Mouse (Mus musculus): Measurements from ENCODE around the gene Hs3st4. TPM values are rescaled to one million over a fixed set of nuclear protein-coding genes. Genes with fewer than 3 reads are reported as not detected.

Hs3st4 gene
- 19.5 and 20.3 TPM in 2 replicates for polyA plus RNA-seq (2015; fragmentation: Nextera tagmentation; extraction: Ambion mirVana)

DNA sequence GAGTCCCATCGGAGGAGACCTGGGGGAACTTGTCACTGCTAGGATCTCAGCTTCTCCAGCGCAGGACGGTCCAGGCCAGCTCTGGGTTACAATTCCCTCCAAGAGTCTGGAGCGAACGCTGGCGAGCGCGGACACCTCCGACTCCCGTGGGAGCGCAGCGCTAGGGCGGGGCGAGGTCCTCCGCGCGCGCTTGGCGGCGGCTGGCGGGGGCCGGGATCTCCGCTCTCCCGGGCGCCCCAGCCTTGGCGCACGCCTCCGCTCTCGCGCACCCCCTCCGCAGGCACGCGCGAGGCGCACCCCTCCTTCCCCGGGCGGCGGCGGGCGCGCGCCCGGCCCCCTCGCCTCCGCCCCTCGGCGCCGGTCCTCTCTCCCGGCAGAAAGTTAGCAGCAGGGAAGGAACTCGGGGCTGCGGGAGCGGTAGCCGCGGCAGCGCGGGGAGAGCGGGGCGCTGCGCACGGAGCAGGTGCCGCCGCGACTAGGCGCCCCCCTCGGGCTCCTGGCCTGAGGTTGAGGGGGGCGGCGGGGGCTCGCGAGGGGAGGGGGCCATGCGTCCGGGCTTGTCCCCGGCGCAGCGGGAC is at the start of gene Hs3st4:
TSS of gene Hs3st4 (plus strand) at position 409 of the 578 bp plus-strand sequence.
- no peaks in the 10 kb centered on the region for H3K9me3 ChIP-seq (replicated peaks; ENCODE audit: control insufficient read depth, low read length, poor library complexity, severe bottlenecking)
- H3K4me1 ChIP-seq (ENCODE audit: control insufficient read depth, insufficient read depth, low read length) = peaks cover 9% of the 10 kb centered on the region; the same call in 1 of the 2 replicates
- under 1% methylated on average over 53 of the region's 74 CpGs for WGBS
- H3K9ac ChIP-seq (ENCODE audit: low read depth, low read length) = peak within 1 kb of the TSS; percentile 51
- no peaks in the 10 kb centered on the region for H3K36me3 ChIP-seq (ENCODE audit: control insufficient read depth, insufficient read depth, low read length)
- H3K4me2 ChIP-seq (ENCODE audit: low read length) = peak within 1 kb of the TSS; percentile 79
- H3K27me3 ChIP-seq (ENCODE audit: control insufficient read depth, insufficient read depth, low read depth, low read length) = peaks cover 5% of the 10 kb centered on the region
- peak within 1 kb of the TSS; percentile 69 for H3K4me3 ChIP-seq (ENCODE audit: low read depth, low read length)
- peak within 1 kb of the TSS; percentile 54; the same call in 1 of the 2 replicates for H3K27ac ChIP-seq (ENCODE audit: low read length)
- peak; percentile 66 for ATAC-seq

GRCm38 (mm10) chr7:123946836-123947235 is 35.8 kb upstream of the Hs3st4 start:
- 74% methylated on average over 3 of the region's 3 CpGs for WGBS
- no peak overlapping the region for H3K4me3 ChIP-seq (ENCODE audit: low read depth, low read length)
- H3K36me3 ChIP-seq (ENCODE audit: control insufficient read depth, insufficient read depth, low read length) = no peaks in the 10 kb centered on the region
- no peaks in the 10 kb centered on the region for H3K9me3 ChIP-seq (replicated peaks; ENCODE audit: control insufficient read depth, low read length, poor library complexity, severe bottlenecking)
- no peak for ATAC-seq
- H3K4me1 ChIP-seq (ENCODE audit: control insufficient read depth, insufficient read depth, low read length) = no peaks in the 10 kb centered on the region
- no peak overlapping the region for H3K9ac ChIP-seq (ENCODE audit: low read depth, low read length)
- H3K27ac ChIP-seq (ENCODE audit: low read length) = no peak overlapping the region
- no peaks in the 10 kb centered on the region for H3K27me3 ChIP-seq (ENCODE audit: control insufficient read depth, insufficient read depth, low read depth, low read length)
- no peak overlapping the region for H3K4me2 ChIP-seq (ENCODE audit: low read length)

DNA sequence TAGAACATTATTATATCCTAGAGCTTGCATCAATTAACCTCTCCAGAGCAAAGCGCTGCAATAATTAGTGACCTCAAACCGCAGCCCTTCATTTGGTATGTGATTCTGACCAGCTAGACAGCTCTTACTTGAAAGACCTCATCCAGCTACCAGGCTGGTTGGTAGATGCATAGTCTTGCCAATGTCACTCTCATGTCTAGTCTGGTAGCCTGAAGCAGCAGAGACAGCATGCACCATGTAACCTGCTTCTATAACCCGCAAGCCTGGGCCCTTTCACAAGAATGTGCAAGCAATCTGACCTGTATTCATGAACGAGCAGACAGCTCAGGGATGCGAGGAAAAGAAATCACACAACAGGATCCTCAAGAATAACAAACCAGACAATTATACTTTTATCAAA is 19.6 kb upstream of the Hs3st4 start:
- no peak for ATAC-seq
- no peaks in the 10 kb centered on the region for H3K4me1 ChIP-seq (ENCODE audit: control insufficient read depth, insufficient read depth, low read length)
- no peak overlapping the region for H3K9ac ChIP-seq (ENCODE audit: low read depth, low read length)
- no peak overlapping the region for H3K27ac ChIP-seq (ENCODE audit: low read length)
- no peak overlapping the region for H3K4me2 ChIP-seq (ENCODE audit: low read length)
- H3K9me3 ChIP-seq (replicated peaks; ENCODE audit: control insufficient read depth, low read length, poor library complexity, severe bottlenecking) = 0 out of 2 replicates have a peak, but pooled peaks cover 2% of the 10 kb centered on the region
- WGBS = 83% methylated on average over 5 of the region's 5 CpGs
- no peaks in the 10 kb centered on the region for H3K36me3 ChIP-seq (ENCODE audit: control insufficient read depth, insufficient read depth, low read length)
- H3K27me3 ChIP-seq (ENCODE audit: control insufficient read depth, insufficient read depth, low read depth, low read length) = no peaks in the 10 kb centered on the region
- H3K4me3 ChIP-seq (ENCODE audit: low read depth, low read length) = no peak overlapping the region

DNA sequence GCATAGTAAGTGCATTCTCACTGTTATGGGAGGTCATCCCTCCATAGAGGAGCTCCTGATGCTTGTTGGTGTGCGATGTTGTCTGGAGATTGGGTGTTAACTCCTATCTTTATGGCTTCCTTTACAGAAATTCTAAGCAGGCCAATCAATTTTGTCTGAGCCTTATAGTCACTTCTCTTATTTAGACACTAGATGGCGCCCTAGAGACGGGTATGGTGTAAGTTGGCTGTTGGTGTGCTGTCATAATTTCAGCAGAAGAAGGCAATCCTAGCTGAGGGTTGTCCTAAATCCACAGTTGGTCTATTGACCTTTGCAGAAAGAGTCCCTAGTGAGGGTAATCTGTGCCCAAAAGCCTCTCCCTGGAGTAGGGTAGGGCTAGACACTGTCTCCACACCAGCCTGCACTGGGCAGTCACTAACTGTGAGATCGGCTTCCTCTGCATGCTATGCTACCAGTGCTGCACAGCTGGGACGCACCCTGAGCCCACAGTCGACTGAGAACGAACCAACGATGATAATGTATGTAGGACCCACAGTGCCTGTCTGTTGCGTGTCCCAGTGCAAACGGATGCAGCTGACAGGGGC is 18.0 kb upstream of the Hs3st4 start:
- H3K4me3 ChIP-seq (ENCODE audit: low read depth, low read length) = no peak overlapping the region
- no peak for ATAC-seq
- 51% methylated on average over 10 of the region's 10 CpGs for WGBS

GRCm38 (mm10) chr7:123965515-123965914 is 17.2 kb upstream of the Hs3st4 start:
- Histone ChIP-seq H3K9ac (ENCODE audit: low read depth, low read length) (no peak overlapping the region), H3K4me3 (ENCODE audit: low read depth, low read length) (no peak overlapping the region), H3K9me3 (replicated peaks; ENCODE audit: control insufficient read depth, low read length, poor library complexity, severe bottlenecking) (0 out of 2 replicates have a peak, but pooled peaks cover 2% of the 10 kb centered on the region), H3K36me3 (ENCODE audit: control insufficient read depth, insufficient read depth, low read length) (no peaks in the 10 kb centered on the region), H3K4me2 (ENCODE audit: low read length) (no peak overlapping the region), H3K4me1 (ENCODE audit: control insufficient read depth, insufficient read depth, low read length) (no peaks in the 10 kb centered on the region), H3K27ac (ENCODE audit: low read length) (no peak overlapping the region), H3K27me3 (ENCODE audit: control insufficient read depth, insufficient read depth, low read depth, low read length) (no peaks in the 10 kb centered on the region)
- WGBS = 72% methylated on average over 7 of the region's 7 CpGs
- ATAC-seq = no peak

More for the DNA sequence above, 18.0 kb upstream of the Hs3st4 start:
- H3K4me2 ChIP-seq (ENCODE audit: low read length) = no peak overlapping the region
- no peaks in the 10 kb centered on the region for H3K4me1 ChIP-seq (ENCODE audit: control insufficient read depth, insufficient read depth, low read length)
- no peak overlapping the region for H3K27ac ChIP-seq (ENCODE audit: low read length)
- no peaks in the 10 kb centered on the region for H3K27me3 ChIP-seq (ENCODE audit: control insufficient read depth, insufficient read depth, low read depth, low read length)
- no peaks in the 10 kb centered on the region for H3K36me3 ChIP-seq (ENCODE audit: control insufficient read depth, insufficient read depth, low read length)
- H3K9me3 ChIP-seq (replicated peaks; ENCODE audit: control insufficient read depth, low read length, poor library complexity, severe bottlenecking) = 0 out of 2 replicates have a peak, but pooled peaks cover 2% of the 10 kb centered on the region
- no peak overlapping the region for H3K9ac ChIP-seq (ENCODE audit: low read depth, low read length)

DNA sequence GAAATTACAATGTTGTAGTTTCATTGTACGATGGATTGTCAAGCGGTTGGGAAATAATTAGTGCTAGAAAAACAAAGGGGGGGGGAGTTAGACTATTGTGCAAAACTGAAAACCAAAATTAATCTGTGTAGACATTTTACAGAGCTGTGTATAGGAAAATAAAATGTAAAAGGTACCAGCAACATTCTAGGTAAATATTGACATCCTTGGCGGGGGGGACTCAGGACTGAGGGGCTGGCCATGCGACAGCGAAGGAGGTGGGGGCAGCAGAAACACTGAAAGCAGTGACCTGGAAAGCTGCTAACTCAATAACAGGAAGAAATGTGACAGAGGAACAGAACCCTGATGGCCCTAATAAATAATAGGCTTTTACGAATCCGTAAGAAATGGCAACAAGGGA is 7.2 kb upstream of the Hs3st4 start:
- WGBS = 44% methylated on average over 7 of the region's 7 CpGs
- no peak overlapping the region for H3K9ac ChIP-seq (ENCODE audit: low read depth, low read length)

GRCm38 (mm10) chr7:123981435-123981834 is 1.2 kb upstream of the Hs3st4 start:
- peak overlapping the region; percentile 79 for H3K4me2 ChIP-seq (ENCODE audit: low read length)
- no peaks in the 10 kb centered on the region for H3K9me3 ChIP-seq (replicated peaks; ENCODE audit: control insufficient read depth, low read length, poor library complexity, severe bottlenecking)
- peaks cover 9% of the 10 kb centered on the region; the same call in 1 of the 2 replicates for H3K4me1 ChIP-seq (ENCODE audit: control insufficient read depth, insufficient read depth, low read length)
- WGBS = 19% methylated on average over 7 of the region's 7 CpGs
- no peak overlapping the region; the same call in 1 of the 2 replicates for H3K9ac ChIP-seq (ENCODE audit: low read depth, low read length)
- H3K36me3 ChIP-seq (ENCODE audit: control insufficient read depth, insufficient read depth, low read length) = no peaks in the 10 kb centered on the region
- peak overlapping the region; percentile 69 for H3K4me3 ChIP-seq (ENCODE audit: low read depth, low read length)
- peak overlapping the region; percentile 54; the same call in 1 of the 2 replicates for H3K27ac ChIP-seq (ENCODE audit: low read length)
- H3K27me3 ChIP-seq (ENCODE audit: control insufficient read depth, insufficient read depth, low read depth, low read length) = peaks cover 5% of the 10 kb centered on the region
- no peak for ATAC-seq

More for the DNA sequence above, 7.2 kb upstream of the Hs3st4 start:
- Histone ChIP-seq H3K4me2 (ENCODE audit: low read length) (no peak overlapping the region), H3K27me3 (ENCODE audit: control insufficient read depth, insufficient read depth, low read depth, low read length) (no peaks in the 10 kb centered on the region), H3K36me3 (ENCODE audit: control insufficient read depth, insufficient read depth, low read length) (no peaks in the 10 kb centered on the region), H3K4me1 (ENCODE audit: control insufficient read depth, insufficient read depth, low read length) (no peaks in the 10 kb centered on the region; the same call in 1 of the 2 replicates), H3K9me3 (replicated peaks; ENCODE audit: control insufficient read depth, low read length, poor library complexity, severe bottlenecking) (no peaks in the 10 kb centered on the region), H3K27ac (ENCODE audit: low read length) (no peak overlapping the region), H3K4me3 (ENCODE audit: low read depth, low read length) (no peak overlapping the region)
- no peak for ATAC-seq

GRCm38 (mm10) chr7:123982010-123982409 is 659 bp upstream of the Hs3st4 start:
- 0% methylated on average over 5 of the region's 5 CpGs for WGBS
- H3K9ac ChIP-seq (ENCODE audit: low read depth, low read length) = peak overlapping the region; percentile 51; the same call in 1 of the 2 replicates
- peak overlapping the region; percentile 79 for H3K4me2 ChIP-seq (ENCODE audit: low read length)
- no peaks in the 10 kb centered on the region for H3K9me3 ChIP-seq (replicated peaks; ENCODE audit: control insufficient read depth, low read length, poor library complexity, severe bottlenecking)
- H3K4me1 ChIP-seq (ENCODE audit: control insufficient read depth, insufficient read depth, low read length) = peaks cover 9% of the 10 kb centered on the region; the same call in 1 of the 2 replicates
- peaks cover 5% of the 10 kb centered on the region for H3K27me3 ChIP-seq (ENCODE audit: control insufficient read depth, insufficient read depth, low read depth, low read length)
- peak overlapping the region; percentile 69 for H3K4me3 ChIP-seq (ENCODE audit: low read depth, low read length)
- peak; percentile 46 for ATAC-seq
- H3K36me3 ChIP-seq (ENCODE audit: control insufficient read depth, insufficient read depth, low read length) = no peaks in the 10 kb centered on the region
- H3K27ac ChIP-seq (ENCODE audit: low read length) = peak overlapping the region; percentile 54; the same call in 1 of the 2 replicates
